Mouse (Mus musculus): ENCODE results near the gene Ctla2a.
"Not testable (repeated sequence)": the region's sequence is repeated elsewhere in the genome, so short reads cannot be mapped to it uniquely, and the experiment has no call there.

The Ctla2a gene

DNA sequence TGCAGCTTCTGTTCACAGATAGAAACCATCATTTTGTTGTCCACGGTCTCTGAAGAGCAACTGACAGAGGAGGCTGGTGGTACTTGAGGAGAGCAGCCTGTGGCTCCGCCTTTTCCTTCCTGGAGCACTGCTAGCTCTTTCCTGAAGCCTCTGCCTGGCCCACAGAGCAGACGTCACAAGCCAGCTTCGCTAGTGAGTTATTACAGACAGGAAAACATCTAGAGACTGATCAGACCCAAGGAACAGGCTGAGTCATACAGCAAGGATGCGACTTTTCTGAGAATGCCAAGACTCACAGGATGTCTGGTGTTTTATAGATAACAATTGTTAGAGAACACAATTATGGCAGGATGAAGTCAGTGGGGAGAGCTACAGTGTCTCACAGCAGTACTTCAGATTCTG lies at the start of gene Ctla2a, which contains the start of gene Gm49391:
TSS of gene Ctla2a (minus strand) at position 126 of the 402 bp plus-strand sequence.
TSS of gene Gm49391 (minus strand) at position 72 of the 402 bp plus-strand sequence.
- in situ Hi-C loops (cut with MboI, MseI): loop anchor here (5.0 kb wide), 1 partner anchor 39 kb away; the partner anchor contains the start of genes Ctla2b and Gm49392

DNA sequence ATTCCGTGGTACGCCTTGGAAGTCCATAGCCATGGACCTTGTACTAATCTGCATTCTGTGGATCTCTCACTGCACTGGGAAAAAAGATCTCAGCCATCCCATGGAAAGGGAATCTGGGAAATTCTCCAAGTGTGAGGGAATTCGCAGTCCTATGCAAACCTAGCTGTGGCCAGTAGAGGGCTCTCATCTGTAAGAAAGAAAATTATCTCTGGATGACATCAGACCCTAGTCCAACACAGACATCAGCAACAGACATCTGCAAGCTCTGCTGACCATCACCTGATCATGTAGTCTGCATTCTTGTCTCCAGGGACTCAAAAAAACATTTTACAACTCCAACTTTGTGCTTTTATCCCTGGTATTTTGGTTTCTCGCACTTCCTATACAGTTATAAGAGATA lies 35.9 kb upstream of the Ctla2a start:
- in situ Hi-C loops (cut with MboI, MseI): not testable (repeated sequence)

DNA sequence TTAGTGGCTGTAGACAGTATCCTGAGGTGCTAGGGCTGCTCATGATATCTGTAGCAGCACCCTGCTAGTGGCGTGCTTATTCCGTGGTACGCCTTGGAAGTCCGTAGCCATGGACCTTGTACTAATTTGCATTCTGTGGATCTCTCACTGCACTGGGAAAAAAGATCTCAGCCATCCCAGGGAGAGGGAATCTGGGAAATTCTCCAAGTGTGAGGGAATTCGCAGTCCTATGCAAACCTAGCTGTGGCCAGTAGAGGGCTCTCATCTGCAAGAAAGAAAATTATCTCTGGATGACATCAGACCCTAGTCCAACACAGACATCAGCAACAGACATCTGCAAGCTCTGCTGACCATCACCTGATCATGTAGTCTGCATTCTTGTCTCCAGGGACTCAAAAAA lies 27.6 kb upstream of the Ctla2a start:
- in situ Hi-C loops (cut with MboI, MseI): not testable (repeated sequence)

DNA sequence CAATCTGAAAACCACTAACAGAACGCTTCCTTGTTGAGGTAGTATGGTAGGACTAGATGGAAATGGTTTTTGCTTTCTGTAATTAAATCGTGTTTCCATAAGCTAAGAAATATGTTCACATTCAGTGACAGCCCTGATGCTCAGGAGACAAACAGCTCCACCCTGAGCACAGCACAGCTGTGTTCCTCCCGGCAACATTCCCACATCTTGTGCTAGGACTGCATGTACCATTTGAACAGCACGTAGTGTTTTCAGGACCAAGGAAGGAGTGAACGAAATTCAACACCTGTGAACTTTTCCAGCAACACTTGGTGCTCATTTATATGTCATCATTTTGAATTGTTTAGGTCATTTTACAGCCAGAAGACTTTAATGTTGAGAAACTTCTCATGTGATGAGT lies 25.3 kb upstream of the Ctla2a start:
- in situ Hi-C loops (cut with MboI, MseI): no loop called here

DNA sequence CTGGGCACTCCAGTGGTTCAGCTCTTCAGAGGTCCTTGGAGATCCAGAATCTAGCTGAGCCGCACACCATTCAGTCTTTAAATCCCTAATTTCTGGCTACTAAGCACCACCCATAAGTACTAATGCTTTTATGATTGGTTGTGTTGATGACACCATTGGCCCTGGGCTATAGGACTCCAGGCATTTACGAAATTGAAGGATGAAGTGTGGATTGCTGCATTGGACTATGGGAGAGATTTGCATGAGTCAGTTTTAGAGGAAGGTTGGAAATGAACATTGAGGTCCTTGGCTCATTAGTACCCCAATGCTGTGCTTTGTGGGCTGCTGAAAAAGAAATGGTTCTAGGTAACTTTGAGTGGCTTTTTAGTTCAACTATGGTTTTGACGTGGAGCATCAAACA lies 5.5 kb upstream of the Ctla2a start, which contains the start of gene Tpbpa:
TSS of gene Tpbpa (minus strand) at position 101 of the 400 bp plus-strand sequence.
- in situ Hi-C loops (cut with MboI, MseI): loop anchor here (10.0 kb wide), 1 partner anchor 107 kb away; no protein-coding TSS in a partner anchor

DNA sequence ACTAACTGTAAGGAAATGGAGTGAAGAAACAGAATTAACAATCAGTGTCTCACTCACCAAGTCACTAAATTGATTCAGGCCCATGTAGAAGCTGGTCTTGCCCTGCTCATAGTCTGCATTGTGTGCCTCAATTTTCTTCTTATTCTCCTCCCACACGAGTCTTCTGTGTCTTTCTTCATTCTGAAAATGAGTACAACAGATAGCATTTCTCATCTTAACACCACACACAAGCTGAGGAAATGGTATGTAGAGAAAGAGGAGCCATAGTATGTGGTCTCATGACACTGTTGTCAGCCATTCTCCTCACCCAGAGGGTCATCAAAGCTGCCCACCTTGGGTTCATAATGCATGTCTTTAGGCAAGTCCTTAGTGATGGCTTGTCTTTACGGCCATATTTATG lies 935 bp downstream of the Ctla2a start, which contains the start of gene Gm49393:
TSS of gene Gm49393 (minus strand) at position 101 of the 400 bp plus-strand sequence.
- in situ Hi-C loops (cut with MboI, MseI): loop anchor here (5.0 kb wide), 1 partner anchor 38 kb away; the partner anchor contains the start of genes Ctla2b and Gm49392

DNA sequence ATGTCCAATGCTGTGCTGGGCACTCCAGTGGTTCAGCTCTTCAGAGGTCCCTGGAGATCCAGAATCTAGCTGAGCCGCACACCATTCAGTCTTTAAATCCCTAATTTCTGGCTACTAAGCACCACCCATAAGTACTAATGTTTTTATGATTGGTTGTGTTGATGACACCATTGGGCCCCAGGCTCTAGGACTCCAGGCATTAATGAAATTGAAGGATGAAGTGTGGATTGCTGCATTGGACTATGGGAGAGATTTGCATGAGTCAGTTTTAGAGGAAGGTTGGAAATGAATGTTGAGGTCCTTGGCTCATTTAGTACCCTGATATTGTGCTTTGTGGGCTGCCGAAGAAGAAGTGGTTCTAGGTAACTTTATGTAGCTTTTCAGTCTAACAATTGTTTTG lies 31.6 kb downstream of the Ctla2a start, which contains the start of gene Tpbpb:
TSS of gene Tpbpb (minus strand) at position 101 of the 400 bp plus-strand sequence.
- in situ Hi-C loops (cut with MboI, MseI): not testable (repeated sequence)

DNA sequence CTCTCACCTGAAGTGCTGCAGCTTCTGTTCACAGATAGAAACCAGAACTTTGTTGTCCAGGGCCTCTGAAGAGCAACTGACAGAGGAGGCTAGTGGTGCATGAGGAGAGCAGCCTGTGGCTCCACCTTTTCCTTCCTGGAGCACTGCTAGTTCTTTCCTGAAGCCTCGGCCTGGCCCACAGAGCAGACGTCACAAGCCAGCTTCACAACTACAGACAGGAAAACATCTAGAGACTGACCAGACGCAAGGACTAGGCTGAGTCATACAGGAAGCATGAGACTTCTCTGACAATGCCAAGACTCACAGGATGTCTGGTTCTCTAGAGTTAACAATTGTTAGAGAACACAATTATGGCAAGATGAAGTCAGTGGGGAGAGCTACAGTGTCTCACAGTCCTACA lies 39.1 kb downstream of the Ctla2a start, which contains the start of gene Ctla2b:
TSS of gene Ctla2b (minus strand) at position 120 of the 400 bp plus-strand sequence.
- in situ Hi-C loops (cut with MboI, MseI): loop anchor here (5.0 kb wide), 1 partner anchor 40 kb away; the partner anchor contains the start of genes Ctla2a, Gm49391 and Gm49393

DNA sequence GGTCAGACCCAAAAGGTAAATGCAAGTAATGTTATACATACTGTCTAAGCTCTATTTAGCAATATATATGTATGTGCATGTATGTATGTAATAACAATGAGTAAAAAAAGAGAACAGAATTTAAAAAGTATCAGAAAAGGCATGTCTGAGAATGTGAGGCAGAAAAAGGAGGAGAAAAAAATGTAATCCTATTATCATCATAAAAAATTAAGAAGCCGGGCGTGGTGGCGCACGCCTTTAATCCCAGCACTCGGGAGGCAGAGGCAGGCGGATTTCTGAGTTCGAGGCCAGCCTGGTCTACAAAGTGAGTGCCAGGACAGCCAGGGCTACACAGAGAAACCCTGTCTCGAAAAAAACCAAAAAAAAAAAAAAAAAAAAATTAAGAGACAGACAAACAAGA lies 39.6 kb downstream of the Ctla2a start, which contains the start of gene Gm49392:
TSS of gene Gm49392 (minus strand) at position 101 of the 400 bp plus-strand sequence.
- in situ Hi-C loops (cut with MboI, MseI): loop anchor here (5.0 kb wide), 1 partner anchor 41 kb away; the partner anchor contains the start of genes Ctla2a, Gm49391 and Gm49393

DNA sequence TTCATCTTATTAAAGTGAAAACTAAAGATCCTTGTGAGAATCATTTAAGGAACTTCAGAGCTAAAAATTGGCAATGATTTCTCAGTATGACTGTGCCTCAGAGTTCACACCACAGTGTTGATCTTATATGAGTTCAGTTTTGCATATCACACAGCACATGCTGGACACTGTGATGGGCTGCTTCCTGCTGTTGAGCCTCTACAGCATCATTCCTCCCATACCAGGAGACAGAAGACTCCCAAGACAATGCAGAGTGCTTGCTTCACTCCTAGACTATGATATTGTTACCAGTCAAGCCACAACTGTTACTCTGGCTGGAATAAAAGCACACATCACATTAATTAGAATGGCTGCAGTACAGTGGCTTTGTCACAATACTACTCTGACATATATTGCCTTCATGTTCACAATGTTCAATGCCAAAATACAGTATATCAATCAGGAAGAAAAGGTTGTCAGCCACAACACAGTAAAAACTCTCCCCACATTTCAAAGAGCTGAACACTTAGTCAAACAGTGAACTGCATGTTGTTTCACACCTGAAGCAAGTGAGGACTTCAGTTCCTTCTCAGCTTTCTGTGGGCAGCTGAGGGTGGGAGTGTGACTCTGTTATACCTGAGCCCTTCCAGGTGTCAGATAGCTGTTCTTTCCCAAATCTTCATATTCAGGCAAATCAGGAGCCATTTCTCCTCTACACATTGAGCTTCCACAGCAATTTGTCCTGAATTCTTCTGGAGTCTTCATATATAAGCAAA lies 40.8 kb downstream of the Ctla2a start:
- in situ Hi-C loops (cut with MboI, MseI): loop anchor here (5.0 kb wide), 1 partner anchor 42 kb away; the partner anchor contains the start of genes Ctla2a, Gm49391 and Gm49393

DNA sequence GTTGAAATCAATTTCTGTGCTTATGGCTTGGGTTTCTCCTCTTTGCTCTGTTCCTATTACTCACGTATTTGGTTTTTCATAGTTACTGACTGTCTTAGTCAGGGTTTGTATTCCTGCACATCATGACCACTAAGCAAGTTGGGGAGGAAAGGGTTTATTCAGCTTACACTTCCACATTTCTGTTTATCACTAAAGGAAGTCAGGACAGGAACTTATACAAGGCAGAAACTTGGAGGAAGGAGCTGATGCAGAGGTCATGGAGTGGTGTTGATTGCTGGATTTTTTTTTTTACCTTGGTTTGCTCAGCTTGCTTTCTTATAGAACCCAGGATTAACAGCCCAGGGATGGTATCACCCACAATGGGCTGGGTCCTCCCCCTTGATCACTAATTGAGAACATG lies 44.1 kb downstream of the Ctla2a start:
- in situ Hi-C loops (cut with MboI, MseI): no loop called here

Data from regulatory T cell (primary cell).